Mouse (Mus musculus) 416B (cell line): ENCODE measurements around the gene Adamts13.
A peak's percentile ranks its signal among the peaks of the same experiment; 100 is the strongest.

Source experiments
- DNase-seq: peaks from one replicate; pipeline ENCODE4 v3.0.0; 2011; ENCODE audit warnings: low read depth

The Adamts13 gene

DNA sequence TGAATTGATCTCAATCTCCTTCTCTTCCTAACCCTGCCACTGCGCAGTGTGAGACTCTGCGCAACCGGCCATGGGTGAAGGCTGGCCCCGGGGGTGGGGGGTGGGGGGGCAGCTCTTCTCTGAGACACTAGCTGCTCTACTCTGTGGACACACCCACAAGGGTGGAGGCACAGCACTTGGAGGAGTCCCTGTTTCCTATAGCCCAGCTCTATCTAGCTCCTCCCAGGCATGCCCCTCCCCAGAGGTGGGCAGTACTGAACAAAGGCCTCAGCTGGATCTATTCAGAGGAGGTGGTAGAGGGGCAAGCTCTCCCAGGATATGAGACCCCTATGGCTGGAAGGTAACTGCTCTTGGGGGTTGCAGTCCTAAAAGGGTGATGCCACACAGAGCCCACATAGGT lies 63.8 kb downstream of the Adamts13 start:
- DNase-seq: no peak

DNA sequence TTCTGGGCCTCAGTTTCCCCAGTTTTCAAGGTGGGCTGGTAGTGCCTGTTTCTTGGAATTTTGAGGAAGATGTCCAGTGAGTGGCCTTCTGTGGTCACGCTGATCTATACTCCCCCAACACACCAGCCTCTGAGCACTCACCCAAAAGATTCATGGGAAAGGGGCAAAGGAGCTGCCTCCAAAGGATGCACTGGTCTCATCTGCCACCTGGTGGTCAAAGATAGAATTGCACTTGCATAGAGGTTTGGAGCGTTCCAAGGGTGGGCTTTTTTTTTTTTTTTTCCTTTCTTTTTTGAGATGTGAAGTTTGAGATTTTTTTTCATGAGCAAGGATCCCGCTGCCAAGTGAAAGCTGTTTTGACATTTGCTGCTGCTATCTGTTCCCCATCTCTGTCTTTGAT lies 65.4 kb downstream of the Adamts13 start:
- peak; percentile 52 for DNase-seq

DNA sequence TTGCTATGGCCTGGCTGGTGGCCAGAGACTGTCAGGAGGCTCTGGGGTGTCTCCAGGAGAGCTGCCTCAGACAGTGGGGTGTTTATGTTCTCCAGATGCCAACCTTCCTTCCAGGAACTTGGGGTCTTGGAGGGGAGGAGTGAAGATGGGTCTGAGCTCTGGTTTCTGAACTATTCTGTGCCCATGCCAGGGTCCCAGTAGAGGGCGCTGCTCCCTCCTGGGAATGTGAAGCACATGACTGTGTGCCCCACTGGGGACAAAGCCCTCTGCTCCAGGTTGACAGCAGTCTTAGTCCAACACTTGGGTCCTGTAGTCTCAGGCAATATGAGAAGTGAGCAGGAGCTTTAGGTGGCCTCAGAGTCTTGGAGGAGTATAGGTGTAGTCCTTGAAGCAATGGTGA lies 66.1 kb downstream of the Adamts13 start:
- peak; percentile 15 for DNase-seq

DNA sequence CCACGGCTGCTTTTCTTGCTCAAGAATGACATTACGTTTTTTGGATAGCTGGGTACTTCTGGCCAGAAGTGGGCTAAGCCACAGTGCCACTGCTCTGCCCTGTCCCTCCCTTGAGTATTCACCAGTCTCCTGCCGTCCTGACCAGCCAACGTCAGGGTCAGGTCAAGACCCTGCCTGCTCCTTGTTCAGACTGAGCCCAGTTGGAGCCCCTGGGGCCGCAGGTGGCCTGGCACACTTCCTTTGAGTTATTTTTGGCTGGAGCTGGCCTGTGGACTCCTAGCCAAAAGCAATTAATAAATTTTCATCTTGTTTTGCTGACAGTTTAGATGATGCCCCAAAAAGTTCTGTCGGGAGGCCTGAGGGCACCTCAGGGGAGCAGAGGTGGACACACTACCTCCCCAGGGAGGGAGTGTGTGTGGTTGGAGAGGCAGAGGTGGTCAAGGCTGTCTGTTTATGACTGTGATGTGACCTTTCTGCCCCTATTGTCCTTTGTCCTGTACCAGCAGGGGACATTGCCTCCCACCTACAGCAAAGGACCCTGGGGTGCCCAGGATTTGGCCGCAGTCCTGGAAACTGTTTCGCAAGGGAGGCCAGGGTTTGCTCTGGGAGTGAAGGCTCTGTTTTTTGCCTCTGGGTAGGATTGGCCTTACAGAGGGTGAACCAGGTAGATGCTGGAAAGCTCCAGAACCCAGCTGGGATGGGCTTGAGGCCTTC lies 69.1 kb downstream of the Adamts13 start:
- no peak for DNase-seq

DNA sequence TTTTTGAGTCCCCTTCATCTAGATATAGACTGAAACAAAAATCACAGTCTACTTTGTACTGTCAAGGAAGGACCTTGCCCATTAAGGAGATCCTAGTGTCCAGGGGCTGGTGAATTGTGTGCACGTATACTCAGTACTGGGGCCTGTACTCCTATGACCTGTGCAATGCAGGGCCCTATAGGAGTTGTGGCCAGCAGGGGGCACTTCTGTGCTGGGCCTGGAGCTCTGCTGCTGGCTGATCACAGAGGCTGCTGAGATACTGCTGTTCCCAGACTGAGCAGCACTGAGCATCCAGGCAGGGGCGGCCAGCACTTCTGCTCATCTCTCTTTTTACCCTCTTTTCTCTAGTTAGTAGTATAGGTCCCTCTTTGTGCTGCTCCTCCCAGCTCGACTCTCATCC lies 70.2 kb downstream of the Adamts13 start:
- DNase-seq: peak; percentile 66

DNA sequence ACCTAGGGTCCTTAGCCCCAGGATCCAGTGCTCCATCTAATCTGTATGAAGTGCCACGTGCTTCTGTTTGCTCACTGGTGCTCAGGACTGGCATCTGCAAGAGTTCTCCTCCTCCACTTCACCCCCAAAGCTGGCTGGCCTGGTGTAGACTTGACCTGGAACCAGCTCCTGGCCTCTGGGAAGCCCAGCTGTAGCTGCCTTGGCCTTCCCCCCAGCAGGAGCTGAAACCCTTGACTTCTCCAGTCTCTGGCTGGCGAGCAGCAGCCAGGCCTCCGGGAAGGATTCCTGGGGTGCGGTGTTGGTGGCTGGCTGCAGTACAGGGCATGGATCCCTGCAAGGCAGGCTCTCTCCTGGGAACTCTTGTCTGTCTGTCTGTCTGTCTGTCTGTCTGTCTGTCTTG lies 71.0 kb downstream of the Adamts13 start:
- no peak for DNase-seq

DNA sequence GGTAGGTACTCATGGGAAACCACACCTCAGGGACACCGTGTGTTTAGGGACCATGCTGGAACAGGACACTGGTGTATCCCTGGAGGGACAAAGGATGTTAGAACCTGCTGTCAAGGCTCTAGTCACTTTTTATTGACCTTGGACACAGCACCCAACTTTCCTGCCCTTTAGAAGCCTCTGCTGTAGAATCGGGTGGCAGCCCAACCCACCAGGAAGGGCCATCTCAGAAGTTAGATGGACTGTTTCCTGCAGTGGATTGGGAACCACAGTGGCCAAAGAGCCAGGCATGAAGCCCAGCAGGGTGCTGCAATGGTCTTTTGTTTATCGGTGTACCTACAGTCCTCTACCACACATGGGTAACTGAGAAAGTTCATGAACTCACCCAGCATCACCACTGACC lies 71.4 kb downstream of the Adamts13 start:
- no peak for DNase-seq

DNA sequence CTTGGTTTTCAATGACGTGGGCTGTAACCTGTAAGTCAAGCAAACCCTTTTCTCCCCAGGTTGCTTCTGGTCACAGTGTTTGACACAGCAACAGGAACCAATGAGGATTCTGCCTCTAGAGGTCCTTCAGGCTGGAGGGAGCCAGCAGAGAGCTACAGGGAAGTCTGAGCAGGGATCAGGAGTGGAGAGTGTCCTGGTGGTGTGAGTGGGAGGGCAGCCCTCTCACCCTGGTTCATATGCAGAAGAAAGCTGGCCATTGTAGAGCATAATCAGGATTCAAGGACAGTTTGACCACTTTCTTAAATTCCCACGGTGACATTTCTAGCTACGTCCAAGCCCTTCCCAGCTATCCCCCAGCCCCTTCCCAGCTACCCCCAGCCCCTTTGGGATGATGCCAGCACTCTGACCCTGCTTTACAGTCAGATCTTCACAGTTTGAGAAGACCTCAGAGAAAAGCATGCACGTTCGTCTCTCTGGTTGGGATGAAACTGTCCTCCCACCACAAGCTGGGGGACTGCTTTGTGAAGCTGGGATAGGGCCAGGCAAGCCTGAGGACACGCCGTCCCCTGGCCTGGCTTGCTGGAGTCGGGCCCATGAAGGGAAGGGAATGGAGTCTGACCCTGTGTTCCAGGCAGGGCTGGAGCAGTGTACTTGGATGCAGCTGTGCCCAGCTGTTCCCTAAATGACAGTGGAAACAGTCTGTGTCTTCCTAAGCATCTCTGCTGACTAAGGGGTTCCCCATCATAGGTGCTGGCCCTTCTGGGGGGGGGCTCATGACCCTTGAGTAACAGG lies 73.0 kb downstream of the Adamts13 start:
- DNase-seq: no peak

DNA sequence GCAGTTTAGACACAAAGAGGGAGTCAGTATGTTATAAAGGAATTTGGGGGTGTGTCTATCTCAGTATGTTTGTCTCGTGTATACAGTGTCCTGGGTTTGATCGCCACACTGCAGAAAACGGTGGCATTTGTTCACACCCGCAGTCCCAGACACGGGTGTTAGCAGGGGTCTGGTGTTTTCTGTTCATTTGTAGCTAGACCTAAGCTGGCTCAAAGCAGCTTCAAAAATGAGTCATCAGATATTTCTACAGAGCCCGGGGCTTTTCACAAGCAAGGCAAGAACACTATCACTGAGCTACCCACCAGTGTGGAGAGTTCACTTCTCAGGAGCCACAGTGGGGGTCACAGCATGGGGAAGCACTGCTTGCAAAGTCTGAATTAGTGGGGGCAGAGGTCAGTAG lies 76.2 kb downstream of the Adamts13 start:
- DNase-seq: no peak

DNA sequence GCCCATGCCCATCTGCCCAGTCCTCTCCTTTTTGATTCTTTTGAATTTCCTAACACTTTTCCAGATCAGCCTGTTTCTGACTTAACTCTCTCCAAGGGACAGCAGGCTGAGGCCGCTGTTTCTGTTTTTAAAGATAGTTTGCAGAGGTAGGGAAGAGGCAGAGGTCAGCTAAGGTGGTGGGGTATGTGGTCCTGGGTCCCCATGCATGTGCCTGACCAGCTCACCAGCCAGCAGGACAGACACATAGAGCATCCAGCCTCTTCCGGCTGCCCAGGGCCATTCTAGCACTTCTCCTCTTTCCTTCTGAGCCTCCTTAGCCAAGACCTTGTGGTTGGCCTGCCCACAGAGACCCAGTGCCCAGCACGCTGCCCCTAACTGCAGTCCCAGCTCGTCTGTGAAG lies 85.0 kb downstream of the Adamts13 start:
- no peak for DNase-seq

DNA sequence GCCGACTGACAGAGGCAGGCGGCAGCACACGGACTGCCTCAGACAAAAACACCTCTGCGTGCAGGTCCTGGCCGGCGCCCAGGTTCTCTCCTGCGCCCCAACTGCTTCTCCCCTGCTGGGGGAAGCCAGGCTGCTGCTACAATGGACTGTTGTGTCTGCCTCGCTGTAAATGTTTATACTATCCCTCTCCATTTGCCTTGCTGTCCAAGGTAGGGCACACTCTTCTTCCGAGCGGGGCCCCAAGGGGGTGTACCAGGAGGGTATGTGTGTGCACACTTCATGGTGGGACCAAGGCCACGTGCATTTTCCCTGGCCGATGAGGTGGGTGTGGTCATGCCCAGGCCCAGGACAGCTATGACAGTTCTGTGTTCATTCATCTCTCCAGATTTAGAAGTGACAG lies 85.5 kb downstream of the Adamts13 start:
- no peak for DNase-seq

DNA sequence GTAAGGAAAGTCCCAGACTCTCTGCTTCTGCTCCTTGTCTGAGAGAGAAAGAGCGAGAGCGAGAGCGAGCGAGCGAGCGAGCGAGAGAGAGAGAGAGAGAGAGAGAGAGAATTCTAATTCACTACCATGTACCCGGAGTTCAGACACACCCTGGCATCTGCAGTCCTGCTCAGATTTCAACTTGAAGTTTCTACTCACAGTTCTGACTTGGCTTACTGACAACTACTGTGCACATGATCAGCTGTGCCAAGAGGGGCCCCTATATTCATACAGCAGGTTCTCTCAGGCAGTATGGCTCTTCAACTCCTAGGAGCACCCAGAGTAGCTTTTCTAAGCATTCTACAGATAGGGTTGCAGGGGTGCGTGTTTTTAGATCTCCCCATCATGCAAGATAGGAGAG lies 86.0 kb downstream of the Adamts13 start:
- no peak for DNase-seq
